Mouse (Mus musculus) urinary bladder, postnatal 0 days (tissue): ENCODE results near the gene Cldn7. TPM values are rescaled to one million over a fixed set of nuclear protein-coding genes. Genes with fewer than 3 reads are reported as not detected.

ENCODE experiments used
- microRNA counts: library from miRNA; unstranded; fragments of <30 nt; microRNA quantifications from one replicate; lab custom pipeline; 2016
- microRNA-seq: library from miRNA; unstranded; fragments of <30 nt; microRNA quantifications from one replicate; pipeline ENCODE4, GENCODE M21; 2016
- polyA plus RNA-seq: library from polyadenylated mRNA; unstranded; fragments of >200 nt; fragmentation: Nextera tagmentation; extraction: Ambion mirVana; gene quantifications from 2 replicates; pipeline ENCODE4 v1.2.1, GENCODE M21; 2015

Cldn7 gene
- polyA plus RNA-seq, result 61.3 and 78.2 TPM in 2 replicates

DNA sequence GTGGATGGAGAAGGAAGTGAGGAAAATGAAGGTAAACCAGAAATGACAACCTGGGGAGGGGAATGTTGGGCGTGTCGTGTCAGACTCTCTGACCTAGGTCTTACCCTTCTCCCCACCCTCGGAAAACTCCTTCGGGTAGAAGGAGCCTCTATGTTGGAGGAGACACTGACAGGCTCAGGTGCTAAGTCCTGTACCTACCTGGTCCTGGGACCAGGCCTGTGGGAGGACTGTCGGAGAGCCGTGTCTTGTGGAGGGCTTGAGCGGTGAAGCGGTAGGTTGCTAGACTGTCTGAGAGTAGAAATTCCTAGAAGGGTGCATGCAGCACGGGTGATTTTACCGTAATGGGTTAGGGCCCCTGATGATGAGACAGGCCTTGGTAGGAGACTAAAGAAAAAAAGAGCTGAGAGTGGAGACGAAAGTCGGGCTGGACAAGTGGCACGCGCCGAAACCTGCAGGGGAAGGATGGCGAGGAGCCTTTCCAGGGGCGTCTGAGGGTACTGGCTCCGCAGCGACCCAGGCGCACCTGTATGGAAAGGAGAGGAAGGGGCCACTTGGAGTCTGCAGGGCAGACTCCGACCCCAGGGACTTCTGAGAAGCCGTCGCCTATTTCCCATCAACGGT, at the start of gene Cldn7:
Gene Cldn7, plus strand, starts transcription at position 130 of the 621 bp plus-strand sequence.

GRCm38 (mm10) chr11:69921114-69922011, 43.2 kb upstream of the Cldn7 start, which contains the start of gene Eif5a:
TSS of gene Eif5a (minus strand) at chr11:69921958.

DNA sequence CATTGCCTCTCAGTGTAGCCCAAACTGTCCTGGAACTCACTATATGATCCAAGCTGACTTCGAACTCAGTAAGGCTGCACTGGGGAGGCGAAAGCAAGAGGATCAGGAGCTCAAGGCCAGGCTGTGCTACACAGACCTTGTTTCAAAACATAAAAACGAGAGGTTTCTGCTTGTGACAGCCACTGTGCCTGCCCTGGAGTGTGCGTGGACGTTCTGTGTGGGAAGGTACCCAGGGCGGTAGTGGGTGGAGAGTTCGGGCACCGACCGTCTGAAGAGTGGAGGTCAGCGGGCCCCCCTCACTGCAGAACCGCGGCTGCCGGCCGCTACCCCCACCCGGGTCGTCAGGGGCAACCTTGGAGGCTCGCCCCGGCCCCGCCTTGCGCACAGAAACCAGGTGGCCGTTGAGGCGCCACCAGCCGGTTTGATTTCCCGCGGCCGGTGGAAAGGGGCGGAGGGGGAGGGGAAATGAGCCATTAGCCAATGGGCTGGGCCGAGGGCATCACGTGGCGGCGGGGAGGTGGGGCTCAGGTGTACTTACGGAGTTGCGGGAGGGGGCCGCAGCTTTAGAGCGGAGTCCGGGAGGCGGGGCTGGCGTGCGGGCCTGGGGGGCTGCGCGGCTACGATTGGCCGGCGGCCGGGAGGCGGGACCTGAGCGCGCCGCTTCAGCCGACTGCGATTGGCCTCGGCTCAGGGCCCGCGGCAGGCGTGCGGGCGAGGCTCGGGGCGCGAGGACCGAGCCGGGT, 29.3 kb upstream of the Cldn7 start, which contains the start of gene Ybx2:
Gene Ybx2, plus strand, starts transcription at position 660 of the 743 bp plus-strand sequence.

DNA sequence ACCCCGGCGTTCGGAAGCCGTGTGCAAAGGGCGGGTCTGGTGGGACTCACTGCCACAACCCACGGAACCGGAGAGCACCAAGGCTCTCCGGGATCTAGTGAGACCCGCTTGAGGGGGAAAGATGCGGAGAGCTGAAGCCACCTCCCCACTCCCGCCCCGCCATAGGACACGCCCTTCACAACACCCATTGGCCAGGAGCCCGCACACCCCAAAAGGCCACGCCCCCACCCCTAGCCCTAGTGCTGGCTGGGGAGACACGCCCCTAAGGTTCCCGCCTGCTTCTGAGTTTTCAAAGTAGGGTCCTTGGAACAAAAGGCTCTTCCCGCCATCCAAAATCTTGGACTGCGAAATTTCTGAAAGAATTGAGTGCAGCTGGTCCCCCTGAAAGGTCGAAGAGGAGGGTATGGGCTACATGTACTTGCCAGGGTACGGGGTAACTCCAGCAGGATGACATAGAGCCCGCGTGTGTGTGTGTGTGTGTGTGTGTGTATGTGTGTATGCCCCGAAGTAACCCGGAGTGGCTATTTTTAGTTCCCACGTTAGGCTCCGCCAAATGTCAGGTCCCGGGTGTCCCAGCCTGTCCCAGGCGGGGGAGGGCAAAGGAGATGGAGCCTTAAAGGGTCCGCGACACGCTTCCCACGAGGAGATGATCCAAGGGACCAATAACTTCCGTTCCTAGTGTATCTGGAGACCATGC, 16.4 kb upstream of the Cldn7 start, which contains the start of gene Slc2a4:
Gene Slc2a4, minus strand, starts transcription at position 123 of the 697 bp plus-strand sequence.

DNA sequence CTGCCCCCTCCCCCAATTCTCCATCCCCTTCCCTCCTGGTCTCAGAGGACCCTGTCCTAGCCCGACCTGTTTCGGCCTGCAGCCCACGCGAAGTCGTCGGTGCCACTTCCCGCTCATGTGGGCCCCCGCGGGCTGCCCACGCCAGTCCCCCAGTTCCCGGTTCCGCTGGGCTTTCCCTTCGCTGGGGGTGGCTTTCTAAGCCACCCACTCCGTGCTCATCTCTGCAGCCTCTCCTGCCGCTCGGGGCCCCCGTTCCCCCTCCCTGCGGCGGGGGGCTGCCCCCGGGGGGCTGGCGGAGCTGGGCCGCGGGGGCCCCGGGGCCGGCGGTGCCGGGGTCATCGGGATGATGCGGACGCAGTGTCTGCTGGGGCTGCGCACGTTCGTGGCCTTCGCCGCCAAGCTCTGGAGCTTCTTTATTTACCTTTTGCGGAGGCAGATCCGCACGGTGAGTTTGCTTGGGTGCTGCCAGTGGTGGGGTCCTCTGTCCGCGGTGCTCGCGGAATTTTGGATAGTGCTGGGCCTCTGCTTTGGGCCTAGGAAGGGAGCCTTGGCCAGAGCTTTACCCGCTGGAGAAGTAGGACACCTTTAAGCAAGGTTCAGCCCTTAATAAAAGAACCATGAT, 16.7 kb downstream of the Cldn7 start, which contains the start of gene Ctdnep1:
Gene Ctdnep1, plus strand, starts transcription at position 16 of the 622 bp plus-strand sequence.

GRCm38 (mm10) chr11:69982225-69982624, 17.6 kb downstream of the Cldn7 start, which contains the start of gene Elp5:
TSS of gene Elp5 (minus strand) at chr11:69982517.

GRCm38 (mm10) chr11:69990850-69991691, 26.5 kb downstream of the Cldn7 start, which contains the start of gene Gabarap:
TSS of gene Gabarap (plus strand) at chr11:69991143.

GRCm38 (mm10) chr11:69995391-69995960, 30.9 kb downstream of the Cldn7 start, which contains the start of gene Phf23:
TSS of gene Phf23 (plus strand) at chr11:69995777.

DNA sequence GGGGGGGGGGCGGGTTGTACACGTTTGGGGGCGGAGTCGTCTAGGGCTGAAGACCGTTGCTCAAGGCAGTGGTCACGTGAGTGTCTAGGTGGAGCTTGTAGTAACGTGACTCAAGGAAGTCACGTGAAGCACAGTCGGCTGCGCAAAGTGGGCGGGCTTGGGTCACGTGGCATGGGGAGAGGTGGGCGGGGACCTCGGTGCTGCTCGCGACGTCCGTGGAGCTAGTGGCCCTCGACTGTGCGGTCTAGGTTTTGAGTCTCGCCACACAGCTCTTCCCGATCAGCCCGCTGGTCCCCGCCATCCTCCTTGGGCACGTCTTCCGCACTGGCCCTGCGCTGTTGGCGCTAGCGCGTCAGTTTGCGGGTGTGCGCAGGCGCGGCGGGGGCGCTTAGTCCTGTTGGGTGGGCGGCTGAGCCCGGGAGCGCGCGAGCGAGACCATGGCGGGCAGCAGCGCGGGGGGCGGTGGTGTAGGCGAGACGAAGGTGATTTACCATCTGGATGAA, 35.9 kb downstream of the Cldn7 start, which contains the start of gene Dvl2:
Gene Dvl2, plus strand, starts transcription at position 200 of the 503 bp plus-strand sequence.

GRCm38 (mm10) chr11:70014880-70015558, 50.4 kb downstream of the Cldn7 start, which contains the start of gene Acadvl:
TSS of gene Acadvl (minus strand) at chr11:70015411.

GRCm38 (mm10) chr11:70016669-70017068, 52.1 kb downstream of the Cldn7 start, which contains the start of gene Dlg4:
TSS of gene Dlg4 (plus strand) at chr11:70016942.

MicroRNAs encoded within 50 kb of the gene (microRNA counts, 519-probe panel; counts per million panel counts)
- microRNA mmu-miR-324-3p (lab: Ali Mortazavi, UCI) (not detected), microRNA mmu-miR-324-5p (lab: Ali Mortazavi, UCI) (3,475 counts per million, percentile 58 among the panel's probes with 10 or more counts)

Small RNA genes lying within 50 kb of the gene (microRNA-seq; reads per million reads assigned to microRNA genes)
- gene Gm44349 (not detected), gene Mir324 (2,542 reads per million, percentile 82 among the genes with 10 or more reads in this experiment)

Other genes with a start within 250 kb of the Cldn7 start
- 9.3 and 10.3 TPM in 2 replicates for gene Polr2a, start 206.1 kb upstream of the Cldn7 start, polyA plus RNA-seq
- gene Slc35g3, start 202.8 kb upstream of the Cldn7 start, polyA plus RNA-seq, result not detected in 2 replicates
- 3.9 and 4.3 TPM in 2 replicates for gene Zbtb4, start 198.9 kb upstream of the Cldn7 start, polyA plus RNA-seq
- gene Chrnb1, start 168.8 kb upstream of the Cldn7 start, polyA plus RNA-seq, result 5.9 and 6.9 TPM in 2 replicates
- 0.78 and 0.86 TPM in 2 replicates for gene Fgf11, start 162.9 kb upstream of the Cldn7 start, polyA plus RNA-seq
- gene Tmem102, start 159.2 kb upstream of the Cldn7 start, polyA plus RNA-seq, result 13.7 TPM in 2 replicates
- gene Gm39566, start 149.5 kb upstream of the Cldn7 start, polyA plus RNA-seq, result not detected in 2 replicates
- gene Spem2, start 146.3 kb upstream of the Cldn7 start, polyA plus RNA-seq, result not detected in 2 replicates
- 0.25 TPM in 1 of 2 replicates, not detected in the other for gene Spem1, start 142.6 kb upstream of the Cldn7 start, polyA plus RNA-seq
- 3.0 and 3.5 TPM in 2 replicates for gene Nlgn2, start 127.0 kb upstream of the Cldn7 start, polyA plus RNA-seq
- gene Tmem256, start 126.3 kb upstream of the Cldn7 start, polyA plus RNA-seq, result 421 and 430 TPM in 2 replicates
- 94.6 and 111 TPM in 2 replicates for gene Plscr3, start 118.4 kb upstream of the Cldn7 start, polyA plus RNA-seq
- 6.2 and 6.4 TPM in 2 replicates for gene Tnk1, start 106.0 kb upstream of the Cldn7 start, polyA plus RNA-seq
- gene Tmem95, start 86.8 kb upstream of the Cldn7 start, polyA plus RNA-seq, result not detected in 2 replicates
- gene Kctd11, start 83.4 kb upstream of the Cldn7 start, polyA plus RNA-seq, result 9.2 and 10.3 TPM in 2 replicates
- gene Acap1, start 69.2 kb upstream of the Cldn7 start, polyA plus RNA-seq, result 0.14 and 0.47 TPM in 2 replicates
- gene 2810408A11Rik, start 63.8 kb upstream of the Cldn7 start, polyA plus RNA-seq, result 2.4 and 2.8 TPM in 2 replicates
- gene Neurl4, start 63.7 kb upstream of the Cldn7 start, polyA plus RNA-seq, result 3.3 and 4.0 TPM in 2 replicates
- 40.4 and 40.8 TPM in 2 replicates for gene Gps2, start 50.9 kb upstream of the Cldn7 start, polyA plus RNA-seq
- 1,055 and 1,123 TPM in 2 replicates for gene Eif5a, start 42.8 kb upstream of the Cldn7 start, polyA plus RNA-seq
- 0.54 and 1.3 TPM in 2 replicates for gene Ybx2, start 29.0 kb upstream of the Cldn7 start, polyA plus RNA-seq
- gene Slc2a4, start 16.6 kb upstream of the Cldn7 start, polyA plus RNA-seq, result 181 and 186 TPM in 2 replicates
- 17.5 and 18.5 TPM in 2 replicates for gene Ctdnep1, start 16.4 kb downstream of the Cldn7 start, polyA plus RNA-seq
- gene Elp5, start 17.7 kb downstream of the Cldn7 start, polyA plus RNA-seq, result 83.8 and 90.4 TPM in 2 replicates
- 483 and 506 TPM in 2 replicates for gene Gabarap, start 26.4 kb downstream of the Cldn7 start, polyA plus RNA-seq
- gene Phf23, start 31.0 kb downstream of the Cldn7 start, polyA plus RNA-seq, result 46.2 and 46.3 TPM in 2 replicates
- gene Dvl2, start 35.8 kb downstream of the Cldn7 start, polyA plus RNA-seq, result 13.4 and 13.8 TPM in 2 replicates
- gene Acadvl, start 50.6 kb downstream of the Cldn7 start, polyA plus RNA-seq, result 89.2 and 94.2 TPM in 2 replicates
- gene Dlg4, start 52.2 kb downstream of the Cldn7 start, polyA plus RNA-seq, result 4.8 and 5.2 TPM in 2 replicates
- 0.23 and 0.55 TPM in 2 replicates for gene Asgr1, start 89.3 kb downstream of the Cldn7 start, polyA plus RNA-seq
- gene Asgr2, start 127.9 kb downstream of the Cldn7 start, polyA plus RNA-seq, result not detected in 2 replicates
- 0.58 and 0.90 TPM in 2 replicates for gene Mgl2, start 165.6 kb downstream of the Cldn7 start, polyA plus RNA-seq
- gene Clec10a, start 191.4 kb downstream of the Cldn7 start, polyA plus RNA-seq, result 1.6 and 2.0 TPM in 2 replicates
- gene Slc16a11, start 248.0 kb downstream of the Cldn7 start, polyA plus RNA-seq, result 0.87 and 1.5 TPM in 2 replicates